Mouse (Mus musculus): ENCODE measurements around the gene Mucl1. TPM values are rescaled to one million over a fixed set of nuclear protein-coding genes. Genes with fewer than 3 reads are reported as not detected.

The Mucl1 gene
- not detected for polyA plus RNA-seq (2017; shearing (Covaris generic))

DNA sequence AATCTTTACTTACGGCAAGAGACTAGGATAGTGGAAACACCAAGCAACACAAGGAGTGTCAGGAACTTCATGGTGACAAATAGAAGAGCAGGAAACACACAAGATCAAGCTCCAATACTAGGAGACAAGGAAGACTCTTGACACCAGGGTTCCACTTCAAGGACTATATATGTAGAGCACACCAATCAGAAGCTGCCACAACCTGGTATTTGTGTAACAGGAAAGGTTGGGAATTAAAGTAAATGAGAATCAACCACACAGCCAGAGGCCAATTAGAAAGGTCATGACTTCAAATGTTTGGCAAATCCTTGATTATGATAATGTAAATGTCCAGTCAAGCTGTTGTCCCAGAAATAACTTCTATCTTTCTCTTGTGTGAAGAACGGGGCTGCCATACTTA is at the start of gene Mucl1:
Gene Mucl1, minus strand, starts transcription at position 101 of the 400 bp plus-strand sequence.

Other genes starting within 250 kb of the Mucl1 start
- gene Ppp1r1a, start 217.5 kb downstream of the Mucl1 start, polyA plus RNA-seq (2017; shearing (Covaris generic)): not detected
- not detected for gene Glycam1, start 190.4 kb downstream of the Mucl1 start, polyA plus RNA-seq (2017; shearing (Covaris generic))
- not detected for gene Mucl2, start 143.8 kb upstream of the Mucl1 start, polyA plus RNA-seq (2017; shearing (Covaris generic))